Mouse (Mus musculus) neural tube, embryonic 13.5 days (tissue): Measurements from ENCODE around the gene Katnb1. TPM values are rescaled to one million over a fixed set of nuclear protein-coding genes. Genes with fewer than 3 reads are reported as not detected.
A peak's percentile ranks its signal among the peaks of the same experiment; 100 is the strongest.

Experiments used
- ATAC-seq: fragments of 200-750 bp; cut with Nextera tagmentation; 2 replicates; pipeline ENCODE4 v1.8.0; 2017; ENCODE audit warnings: low read depth, mild to moderate bottlenecking, moderate TSS enrichment, moderate library complexity
- H3K27ac ChIP-seq: fragments of 300-500 bp; sonication (generic); replicated peaks from 2 replicates; pipeline ENCODE4 v1.5.1; 2015; ENCODE audit warnings: moderate library complexity, mild to moderate bottlenecking, inconsistent platforms
- H3K27me3 ChIP-seq: fragments of 300-500 bp; sonication (generic); 2 replicates; pipeline ENCODE4 v1.6.1; 2015; ENCODE audit warnings: mild to moderate bottlenecking, inconsistent platforms
- H3K36me3 ChIP-seq: fragments of 300-500 bp; sonication (generic); 2 replicates; pipeline ENCODE4 v1.6.1; 2015; ENCODE audit warnings: mild to moderate bottlenecking, inconsistent platforms
- H3K4me1 ChIP-seq: fragments of 300-500 bp; sonication (generic); replicated peaks from 2 replicates; pipeline ENCODE4 v1.6.1; 2015; ENCODE audit warnings: inconsistent platforms
- H3K4me2 ChIP-seq: fragments of 300-500 bp; sonication (generic); 2 replicates; pipeline ENCODE4 v1.6.1; 2015; ENCODE audit warnings: inconsistent platforms, mild to moderate bottlenecking, moderate library complexity
- H3K4me3 ChIP-seq: fragments of 300-500 bp; sonication (generic); 2 replicates; pipeline ENCODE4 v1.5.1; 2015; ENCODE audit warnings: mild to moderate bottlenecking, inconsistent platforms
- H3K9ac ChIP-seq: fragments of 300-500 bp; sonication (generic); 2 replicates; pipeline ENCODE4 v1.6.1; 2015; ENCODE audit warnings: moderate library complexity, mild to moderate bottlenecking, inconsistent platforms
- H3K9me3 ChIP-seq: fragments of 300-500 bp; sonication (generic); 2 replicates; pipeline ENCODE4 v1.6.1; 2016; ENCODE audit warnings: inconsistent platforms
- WGBS: fragments of 180-500 bp; shearing (Covaris S2); methylation state at CpG from one replicate; pipeline ENCODE4 v1.1.7; 2015; 5-methylcytosine and 5-hydroxymethylcytosine counted together
- polyA plus RNA-seq: library from polyadenylated mRNA; unstranded; fragments of >200 nt; fragmentation: Nextera tagmentation; extraction: Ambion mirVana; gene quantifications from 2 replicates; pipeline ENCODE4 v1.2.1, GENCODE M21; 2015

Gene Katnb1
- polyA plus RNA-seq, 1 experiment from 2014 or later: 41.4 TPM

DNA sequence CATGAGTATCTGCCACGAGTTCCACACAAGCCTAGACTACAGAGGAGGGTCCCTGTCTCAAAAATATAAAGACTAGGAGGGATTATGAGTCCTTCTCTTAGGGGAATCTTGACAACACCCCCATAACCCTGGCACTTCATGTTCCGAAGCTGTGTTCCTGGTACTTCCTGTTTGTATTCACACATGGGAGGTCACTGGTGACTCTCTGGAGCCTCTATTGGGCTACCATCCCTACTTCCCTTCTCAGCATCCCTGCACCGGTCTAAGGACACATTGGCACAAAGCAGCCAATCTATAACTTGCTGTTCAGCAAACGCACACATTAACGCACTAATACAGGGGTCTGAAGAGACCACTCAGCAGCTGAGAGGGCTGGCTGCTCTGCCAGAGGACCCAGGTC, 51.0 kb downstream of the Katnb1 start:
- no peak overlapping the region for H3K9ac ChIP-seq
- H3K4me2 ChIP-seq: no peak overlapping the region
- H3K4me1 ChIP-seq: peaks cover 2% of the 10 kb centered on the region
- WGBS: 85% methylated on average over 5 of the region's 5 CpGs
- no peak overlapping the region for H3K4me3 ChIP-seq
- no peak overlapping the region for H3K27ac ChIP-seq
- H3K27me3 ChIP-seq: peaks cover 11% of the 10 kb centered on the region
- peaks cover 20% of the 10 kb centered on the region for H3K36me3 ChIP-seq
- ATAC-seq: no peak
- no peaks in the 10 kb centered on the region for H3K9me3 ChIP-seq

DNA sequence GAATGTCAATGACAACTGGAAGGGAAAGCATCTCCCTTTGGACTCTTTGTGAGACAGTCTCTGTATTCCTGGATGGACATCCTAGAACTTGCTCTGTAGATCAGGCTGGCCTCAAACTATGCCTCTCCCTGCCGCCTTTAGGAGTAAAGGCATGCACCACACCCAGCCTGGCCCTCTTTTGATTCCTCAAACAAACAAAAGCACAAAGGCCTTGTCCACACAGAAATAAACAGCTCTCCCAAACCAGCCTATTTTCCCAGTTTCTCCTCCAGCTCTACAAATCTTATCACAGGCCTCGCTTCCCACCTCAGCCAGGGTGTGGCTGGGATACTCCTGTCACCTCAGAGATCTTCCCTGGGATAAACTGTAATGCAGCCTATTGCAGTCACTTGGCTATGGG, 53.2 kb downstream of the Katnb1 start:
- WGBS: 85% methylated on average over 2 of the region's 2 CpGs
- Histone ChIP-seq H3K36me3 (peaks cover 20% of the 10 kb centered on the region), H3K4me2 (no peak overlapping the region), H3K27ac (no peak overlapping the region), H3K9me3 (no peaks in the 10 kb centered on the region), H3K4me3 (no peak overlapping the region), H3K27me3 (peaks cover 33% of the 10 kb centered on the region), H3K9ac (no peak overlapping the region), H3K4me1 (peaks cover 21% of the 10 kb centered on the region)
- no peak for ATAC-seq

DNA sequence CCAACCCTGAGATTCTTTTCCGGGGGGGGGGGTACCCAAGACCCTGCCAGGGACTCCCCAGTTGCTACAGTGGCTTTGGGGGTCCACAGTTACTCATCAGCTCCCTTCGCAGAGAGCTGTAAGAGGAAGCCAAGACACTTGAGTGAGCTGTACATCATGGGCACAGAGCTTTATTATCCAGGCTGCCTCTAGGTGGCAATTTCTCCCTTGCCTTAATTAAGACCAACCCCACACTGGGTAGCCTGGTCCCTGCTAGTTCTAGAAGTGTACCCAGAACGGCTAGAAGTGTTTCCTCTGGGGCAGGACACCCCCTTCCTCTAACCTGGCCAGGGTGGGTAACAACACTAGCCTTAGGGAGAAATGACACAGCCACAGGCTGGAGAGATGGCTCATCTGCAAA, 54.3 kb downstream of the Katnb1 start:
- no peaks in the 10 kb centered on the region for H3K9me3 ChIP-seq
- peaks cover 44% of the 10 kb centered on the region for H3K27me3 ChIP-seq
- no peak overlapping the region for H3K27ac ChIP-seq
- peaks cover 22% of the 10 kb centered on the region for H3K4me1 ChIP-seq
- no peak for ATAC-seq
- H3K4me3 ChIP-seq: no peak overlapping the region
- no peak overlapping the region for H3K4me2 ChIP-seq
- 33% methylated on average over 3 of the region's 3 CpGs for WGBS
- H3K9ac ChIP-seq: no peak overlapping the region
- peaks cover 20% of the 10 kb centered on the region for H3K36me3 ChIP-seq

DNA sequence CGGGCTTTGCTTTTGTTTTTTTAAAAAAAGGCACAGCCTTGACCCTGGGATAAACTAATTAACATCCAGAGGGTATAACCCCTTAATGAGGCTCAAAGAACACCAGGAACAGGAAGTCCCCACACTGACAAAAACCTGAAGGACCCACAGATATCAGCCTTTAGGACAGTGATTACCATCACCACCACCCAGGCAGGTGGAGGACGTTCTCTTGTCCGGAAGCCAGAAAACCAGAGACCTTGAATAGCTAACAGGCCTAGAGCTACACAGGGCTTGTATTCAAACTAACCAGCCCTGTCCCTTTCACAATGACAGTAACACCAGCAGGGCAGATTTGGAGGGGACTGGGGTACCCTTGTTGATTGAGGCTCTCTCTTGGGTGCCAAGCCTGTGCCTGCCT, 55.2 kb downstream of the Katnb1 start:
- Histone ChIP-seq H3K4me3 (no peak overlapping the region), H3K9ac (no peak overlapping the region), H3K4me2 (no peak overlapping the region), H3K9me3 (no peaks in the 10 kb centered on the region), H3K4me1 (peaks cover 31% of the 10 kb centered on the region), H3K27me3 (peaks cover 52% of the 10 kb centered on the region), H3K27ac (no peak overlapping the region), H3K36me3 (peaks cover 20% of the 10 kb centered on the region)
- 74% methylated on average over 3 of the region's 3 CpGs for WGBS
- no peak for ATAC-seq

DNA sequence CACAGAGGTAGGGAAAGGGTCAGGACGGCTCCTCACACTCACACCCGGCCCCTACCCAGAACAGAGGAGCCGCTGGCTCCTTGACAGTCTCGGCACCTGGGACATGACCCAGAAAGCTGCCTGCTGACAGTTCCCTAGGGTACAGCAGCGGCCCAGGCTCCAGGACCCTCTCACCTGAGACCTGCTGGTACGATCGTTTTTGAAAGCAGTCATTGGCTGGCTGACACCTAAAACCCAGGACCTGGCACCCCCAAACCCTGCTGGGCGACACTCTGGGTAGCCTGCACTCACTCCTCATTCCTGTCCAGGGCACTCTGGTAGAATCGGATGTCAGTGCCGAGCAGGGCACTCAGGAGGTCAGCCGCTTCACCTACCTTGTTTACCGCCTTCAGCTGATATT, 56.2 kb downstream of the Katnb1 start:
- peaks cover 52% of the 10 kb centered on the region for H3K27me3 ChIP-seq
- peak overlapping the region; percentile 38; the same call in 1 of the 2 replicates for H3K9ac ChIP-seq
- peaks cover 18% of the 10 kb centered on the region for H3K36me3 ChIP-seq

DNA sequence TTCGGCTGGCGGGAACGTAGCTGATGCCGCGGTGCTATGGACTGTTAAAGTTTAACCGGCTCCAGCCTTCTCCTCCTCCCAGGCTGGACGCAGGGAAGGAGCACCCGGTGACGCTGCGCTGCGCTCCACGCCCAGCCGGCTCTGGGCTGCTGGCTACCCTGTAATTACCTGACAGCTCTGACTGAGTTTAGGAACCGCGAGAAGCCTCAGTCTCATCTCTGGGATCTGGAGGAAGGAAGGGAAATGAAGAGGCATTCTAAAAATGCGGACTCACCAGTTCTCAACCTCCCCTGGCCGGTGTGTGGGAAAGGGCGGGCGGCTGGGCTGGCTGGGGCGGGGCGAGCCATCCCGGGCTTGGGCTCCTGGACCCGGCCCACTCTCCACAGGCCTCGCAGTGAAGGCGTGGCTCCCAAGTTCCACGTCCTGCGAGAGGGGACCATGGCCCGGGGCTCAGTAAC, 56.7 kb downstream of the Katnb1 start:
- H3K4me1 ChIP-seq: peaks cover 44% of the 10 kb centered on the region
- ATAC-seq: no peak
- H3K4me2 ChIP-seq: peak overlapping the region; percentile 51
- no peaks in the 10 kb centered on the region for H3K9me3 ChIP-seq
- peak overlapping the region; percentile 38; the same call in 1 of the 2 replicates for H3K9ac ChIP-seq
- H3K36me3 ChIP-seq: peaks cover 13% of the 10 kb centered on the region
- H3K27ac ChIP-seq: no peak overlapping the region
- H3K27me3 ChIP-seq: peaks cover 52% of the 10 kb centered on the region
- under 1% methylated on average over 28 of the region's 28 CpGs for WGBS
- peak overlapping the region; percentile 20 for H3K4me3 ChIP-seq

More for the DNA sequence above, 56.2 kb downstream of the Katnb1 start:
- no peak overlapping the region for H3K27ac ChIP-seq
- H3K9me3 ChIP-seq: no peaks in the 10 kb centered on the region
- H3K4me1 ChIP-seq: peaks cover 41% of the 10 kb centered on the region
- 21% methylated on average over 12 of the region's 12 CpGs for WGBS
- no peak for ATAC-seq
- H3K4me3 ChIP-seq: peak overlapping the region; percentile 20; the same call in 1 of the 2 replicates
- peak overlapping the region; percentile 51 for H3K4me2 ChIP-seq

DNA sequence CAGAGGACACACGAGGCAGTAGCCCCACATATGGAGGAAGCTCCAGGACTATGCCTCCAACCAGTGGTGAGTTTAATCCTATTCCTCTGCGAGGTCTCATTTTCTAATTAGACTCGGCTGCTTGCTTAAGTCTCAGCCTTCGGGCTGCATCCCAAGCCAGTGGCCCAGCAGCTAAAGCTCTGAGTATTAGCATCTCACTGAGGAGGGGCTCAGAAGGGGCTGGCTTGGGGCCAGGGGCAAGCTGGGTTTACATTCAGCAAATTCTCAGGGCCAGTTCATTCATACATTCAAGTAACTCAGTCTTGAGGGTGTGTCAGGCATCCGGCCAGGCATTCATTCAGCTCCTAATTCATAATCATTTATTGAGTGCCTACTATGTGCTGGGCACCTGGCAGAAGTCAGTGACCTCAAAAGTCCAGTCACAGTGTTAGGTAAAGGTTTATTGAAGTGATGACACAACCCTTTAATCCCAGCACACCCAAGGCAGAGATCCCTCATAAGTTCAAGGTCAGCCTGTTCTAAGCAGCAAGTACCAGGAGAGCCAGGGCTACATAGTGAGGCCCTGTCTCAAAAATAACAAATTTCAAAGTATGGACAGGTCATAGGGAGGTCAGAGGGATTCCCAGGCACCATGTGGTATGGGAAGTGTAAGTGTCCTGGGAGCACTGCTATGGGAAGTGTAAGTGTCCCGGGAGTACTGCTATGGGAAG, 57.5 kb downstream of the Katnb1 start:
- H3K36me3 ChIP-seq: peaks cover 5% of the 10 kb centered on the region; the same call in 1 of the 2 replicates
- peak overlapping the region; percentile 38; the same call in 1 of the 2 replicates for H3K9ac ChIP-seq
- no peaks in the 10 kb centered on the region for H3K9me3 ChIP-seq
- ATAC-seq: no peak
- no peak overlapping the region for H3K27ac ChIP-seq
- peaks cover 53% of the 10 kb centered on the region for H3K4me1 ChIP-seq
- peaks cover 52% of the 10 kb centered on the region for H3K27me3 ChIP-seq
- 22% methylated on average over 6 of the region's 6 CpGs for WGBS
- H3K4me2 ChIP-seq: peak overlapping the region; percentile 51
- H3K4me3 ChIP-seq: 0 out of 2 replicates have a peak overlapping the region, but pooled peaks have one; percentile 20

DNA sequence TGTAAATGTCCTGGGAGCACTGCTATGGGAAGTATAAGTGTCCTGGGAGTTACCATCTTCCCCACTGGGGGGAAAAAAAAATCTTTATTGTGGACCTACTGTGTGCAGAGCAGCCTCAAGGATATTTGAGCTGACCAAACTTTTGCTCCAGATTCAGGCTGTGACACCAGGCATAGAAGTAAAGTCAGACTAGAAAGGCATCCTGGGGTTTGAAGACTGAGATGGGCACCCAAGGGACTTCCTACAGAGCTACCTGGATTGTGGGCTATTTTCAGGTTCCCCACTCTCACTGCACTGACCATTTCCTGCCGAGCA, 58.0 kb downstream of the Katnb1 start:
- peaks cover 52% of the 10 kb centered on the region for H3K27me3 ChIP-seq
- 0 out of 2 replicates have a peak, but pooled peaks cover 5% of the 10 kb centered on the region for H3K36me3 ChIP-seq
- H3K27ac ChIP-seq: no peak overlapping the region
- no peak overlapping the region for H3K4me3 ChIP-seq
- H3K9ac ChIP-seq: no peak overlapping the region
- peaks cover 56% of the 10 kb centered on the region for H3K4me1 ChIP-seq
- H3K9me3 ChIP-seq: no peaks in the 10 kb centered on the region
- H3K4me2 ChIP-seq: no peak overlapping the region
- 54% methylated on average over 1 of the region's 1 CpGs for WGBS
- ATAC-seq: no peak

DNA sequence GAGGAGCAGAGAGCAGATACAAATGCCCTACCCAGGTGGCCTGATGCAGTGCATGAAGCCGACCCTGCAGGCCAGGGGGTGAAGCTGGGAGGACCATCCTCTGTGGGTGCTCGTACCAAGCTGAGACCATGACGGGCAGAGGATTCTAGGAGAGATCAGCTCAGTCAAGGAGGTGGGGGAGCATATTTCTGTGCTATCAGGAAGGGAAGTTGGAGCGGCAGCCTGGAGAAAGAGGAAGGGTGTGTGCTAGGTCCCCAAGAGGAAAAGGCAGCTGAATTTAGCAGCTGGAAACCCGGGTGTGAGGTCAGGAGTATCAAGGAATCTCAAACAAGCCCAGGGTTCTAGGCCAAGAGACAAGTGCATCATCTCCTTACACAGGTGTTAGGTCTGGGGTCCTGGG, 59.6 kb downstream of the Katnb1 start:
- Histone ChIP-seq H3K27ac (no peak overlapping the region), H3K9me3 (no peaks in the 10 kb centered on the region), H3K9ac (peak overlapping the region; percentile 38; the same call in 1 of the 2 replicates), H3K4me2 (peak overlapping the region; percentile 87), H3K36me3 (no peaks in the 10 kb centered on the region), H3K4me1 (peaks cover 62% of the 10 kb centered on the region), H3K27me3 (peaks cover 52% of the 10 kb centered on the region), H3K4me3 (no peak overlapping the region)
- WGBS: 70% methylated on average over 5 of the region's 5 CpGs
- no peak for ATAC-seq

DNA sequence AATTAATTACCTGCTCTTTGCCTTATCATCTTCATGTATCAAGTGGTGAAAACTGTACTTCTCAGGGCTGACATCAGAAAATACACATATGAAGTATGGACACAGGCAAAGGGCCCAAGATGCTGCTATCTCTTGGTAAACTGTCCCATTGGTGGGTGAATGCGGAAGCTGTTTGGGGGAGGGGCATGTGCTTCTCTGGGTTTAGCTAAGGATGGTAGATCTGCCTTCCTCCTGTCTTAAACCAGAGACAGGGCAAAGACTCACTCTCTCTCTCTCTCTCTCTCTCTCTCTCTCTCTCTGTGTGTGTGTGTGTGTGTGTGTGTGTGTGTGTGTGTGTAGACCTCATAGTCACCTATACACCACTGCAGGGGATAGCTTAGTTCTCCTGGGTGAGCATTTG, 60.0 kb downstream of the Katnb1 start:
- Histone ChIP-seq H3K4me1 (peaks cover 62% of the 10 kb centered on the region), H3K4me3 (no peak overlapping the region)
- WGBS: 77% methylated on average over 1 of the region's 1 CpGs

DNA sequence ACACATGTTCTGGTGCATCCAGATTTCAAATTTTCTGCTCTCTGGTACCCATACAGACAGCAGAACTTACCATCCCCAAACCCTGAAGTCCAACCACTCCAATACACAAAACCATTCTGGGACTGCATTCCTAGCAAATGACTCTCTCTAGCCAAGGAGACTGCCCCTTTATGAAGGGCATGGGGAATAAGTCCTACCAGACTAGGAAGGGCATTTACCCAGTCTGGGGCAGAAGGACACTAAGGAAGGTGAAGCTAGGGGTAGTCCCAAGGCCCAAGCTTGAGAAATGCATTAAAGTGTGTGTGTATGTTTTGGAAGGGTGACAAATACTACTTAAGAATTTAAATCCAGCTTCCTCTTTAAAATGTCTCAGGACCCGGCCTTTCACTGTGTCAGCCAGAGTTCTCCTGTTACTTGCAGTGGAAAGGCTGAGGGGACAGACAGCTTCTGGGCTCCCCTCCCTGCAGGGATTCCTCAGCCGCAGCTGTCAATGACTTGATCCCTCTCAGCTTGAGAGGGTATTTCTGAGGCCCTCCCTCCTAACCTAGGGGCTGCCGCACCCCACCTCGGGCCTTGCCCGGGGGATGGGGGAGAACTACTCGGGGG, 60.6 kb downstream of the Katnb1 start:
- Histone ChIP-seq H3K9ac (peak overlapping the region; percentile 90), H3K27ac (peak overlapping the region; percentile 84), H3K9me3 (no peaks in the 10 kb centered on the region), H3K27me3 (peaks cover 45% of the 10 kb centered on the region), H3K4me2 (peak overlapping the region; percentile 87), H3K4me3 (peak overlapping the region; percentile 73), H3K4me1 (peaks cover 62% of the 10 kb centered on the region), H3K36me3 (no peaks in the 10 kb centered on the region)
- under 1% methylated on average over 6 of the region's 6 CpGs for WGBS
- 0 out of 2 replicates have a peak, but pooled peaks have one; percentile 5 for ATAC-seq

More for the DNA sequence above, 60.0 kb downstream of the Katnb1 start:
- Histone ChIP-seq H3K4me2 (peak overlapping the region; percentile 87), H3K9ac (no peak overlapping the region; the same call in 1 of the 2 replicates), H3K27ac (no peak overlapping the region), H3K36me3 (no peaks in the 10 kb centered on the region), H3K9me3 (no peaks in the 10 kb centered on the region), H3K27me3 (peaks cover 51% of the 10 kb centered on the region)
- ATAC-seq: no peak

DNA sequence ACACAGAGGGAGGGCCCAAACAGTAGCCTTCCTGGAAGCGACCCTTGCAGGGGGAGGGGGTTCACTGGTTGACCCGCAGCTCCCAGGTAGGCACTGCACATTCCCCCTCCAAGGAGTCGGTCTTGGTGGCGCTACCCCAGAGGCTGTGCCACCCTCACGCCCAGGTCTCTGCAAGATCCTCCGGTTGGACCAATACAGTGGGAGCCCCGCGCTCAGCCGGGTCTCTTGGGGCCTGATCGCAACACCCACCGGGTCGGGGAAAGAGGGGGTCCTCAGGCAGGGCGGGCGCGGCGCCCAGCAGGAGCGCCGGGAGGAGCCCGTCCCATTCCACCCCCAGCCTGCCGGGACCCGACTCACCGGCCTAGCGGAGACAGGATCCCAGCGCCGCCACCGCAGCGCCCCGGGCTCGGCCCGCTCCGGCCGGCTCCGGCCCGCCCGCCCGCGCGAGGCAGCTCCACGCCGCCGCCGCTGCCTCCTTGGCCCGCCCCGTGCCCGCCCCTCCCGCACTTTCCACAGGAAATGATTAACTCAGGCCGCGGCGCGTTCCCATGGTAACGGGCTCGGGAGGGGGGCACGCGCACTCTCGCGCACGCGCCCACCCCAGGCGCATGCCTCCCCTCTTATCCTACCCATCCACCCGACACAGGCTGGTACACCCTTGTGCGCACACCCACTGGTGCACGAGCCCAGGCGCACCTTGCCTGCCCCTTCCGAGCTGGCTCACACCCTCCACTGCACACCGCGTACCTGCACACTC, 61.3 kb downstream of the Katnb1 start:
- peak; percentile 82 for ATAC-seq
- H3K9me3 ChIP-seq: no peaks in the 10 kb centered on the region
- peaks cover 38% of the 10 kb centered on the region for H3K27me3 ChIP-seq
- H3K4me2 ChIP-seq: peak overlapping the region; percentile 87
- H3K36me3 ChIP-seq: no peaks in the 10 kb centered on the region
- peaks cover 58% of the 10 kb centered on the region for H3K4me1 ChIP-seq
- WGBS: under 1% methylated on average over 65 of the region's 66 CpGs
- peak overlapping the region; percentile 73 for H3K4me3 ChIP-seq
- peak overlapping the region; percentile 84 for H3K27ac ChIP-seq
- H3K9ac ChIP-seq: peak overlapping the region; percentile 90
